Mouse (Mus musculus) forebrain, postnatal 0 days (tissue): Measurements from ENCODE around the gene Magohb. TPM values are rescaled to one million over a fixed set of nuclear protein-coding genes. Genes with fewer than 3 reads are reported as not detected.
A peak's percentile ranks its signal among the peaks of the same experiment; 100 is the strongest.

Source experiments
- ATAC-seq: fragments of 200-750 bp; cut with Nextera tagmentation; 2 replicates; pipeline ENCODE4 v1.8.0; 2017; ENCODE audit warnings: mild to moderate bottlenecking, moderate library complexity
- DNase-seq: peaks from one replicate; pipeline ENCODE4 v3.0.0-alpha.2; 2015
- H3K27ac ChIP-seq: fragments of 300-500 bp; sonication (generic); 2 replicates; pipeline ENCODE4 v1.5.1; 2014; ENCODE audit warnings: low read depth, mild to moderate bottlenecking, antibody characterized with exemption, low read length, moderate library complexity, mixed read lengths
- H3K27me3 ChIP-seq: fragments of 300-500 bp; sonication (generic); 2 replicates; pipeline ENCODE4 v1.6.1; 2014; ENCODE audit warnings: mild to moderate bottlenecking, low read length, mixed read lengths; ENCODE audit not compliant: insufficient read depth
- H3K36me3 ChIP-seq: fragments of 300-500 bp; sonication (generic); 2 replicates; pipeline ENCODE4 v1.6.1; 2014; ENCODE audit warnings: mild to moderate bottlenecking, moderate library complexity; ENCODE audit not compliant: insufficient read depth
- H3K4me1 ChIP-seq: fragments of 300-500 bp; sonication (generic); 2 replicates; pipeline ENCODE4 v1.6.1; 2014; ENCODE audit warnings: antibody characterized with exemption; ENCODE audit not compliant: insufficient read depth
- H3K4me2 ChIP-seq: fragments of 300-500 bp; sonication (generic); 2 replicates; pipeline ENCODE4 v1.6.1; 2014; ENCODE audit warnings: low read depth, mild to moderate bottlenecking, moderate library complexity
- H3K4me3 ChIP-seq: fragments of 300-500 bp; sonication (generic); 2 replicates; pipeline ENCODE4 v1.5.1; 2014; ENCODE audit warnings: low read depth, low read length, mixed read lengths
- H3K9ac ChIP-seq: fragments of 300-500 bp; sonication (generic); 2 replicates; pipeline ENCODE4 v1.6.1; 2014; ENCODE audit warnings: mild to moderate bottlenecking
- H3K9me3 ChIP-seq: fragments of 300-500 bp; sonication (generic); 2 replicates; pipeline ENCODE4 v1.6.1; 2016; ENCODE audit warnings: low read length
- CTCF ChIP-seq: sonication (generic); IDR thresholded peaks from 2 replicates; pipeline ENCODE4 v1.5.1; 2016; ENCODE audit warnings: antibody characterized with exemption, control low read depth, low read depth
- WGBS: fragments of 180-500 bp; shearing (Covaris S2); extraction: QIAGEN DNeasy Blood & Tissue Kit; methylation state at CpG from one replicate; pipeline ENCODE4 v1.1.7; 2014; 5-methylcytosine and 5-hydroxymethylcytosine counted together
- polyA plus RNA-seq: library from polyadenylated mRNA; unstranded; fragments of >200 nt; fragmentation: Nextera tagmentation; extraction: Ambion mirVana; gene quantifications from 2 replicates; pipeline ENCODE4 v1.2.1, GENCODE M21; 2015
- total RNA-seq: library from RNA; depleted of rRNA; stranded (reverse); fragments of >200 nt; gene quantifications from 2 replicates; pipeline ENCODE4 v1.2.3, GENCODE M21; 2014; rRNA removed

Gene Magohb
- total RNA-seq: 20.8 and 31.4 TPM in 2 replicates
- polyA plus RNA-seq: 41.7 and 48.2 TPM in 2 replicates

- H3K27me3 ChIP-seq: no peaks in the 10 kb centered on the region; the same call in 1 of the 2 replicates
- TF ChIP-seq CTCF: no peak
- peaks cover 10% of the 10 kb centered on the region; the same call in 1 of the 2 replicates for H3K4me1 ChIP-seq
- peak; percentile 93 for DNase-seq
- peak within 1 kb of the TSS; percentile 60 for H3K9ac ChIP-seq
- ATAC-seq: peak; percentile 90
- H3K36me3 ChIP-seq: peaks cover 2% of the 10 kb centered on the region; the same call in 1 of the 2 replicates
- no peaks in the 10 kb centered on the region for H3K9me3 ChIP-seq
- H3K4me3 ChIP-seq: peak within 1 kb of the TSS; percentile 49
- peak within 1 kb of the TSS; percentile 85 for H3K27ac ChIP-seq
- H3K4me2 ChIP-seq: peak within 1 kb of the TSS; percentile 55
- WGBS: 1% methylated on average over 51 of the region's 51 CpGs
Measured at GRCm38 (mm10) chr6:131292991-131293788, at the start of gene Magohb. Gene Magohb (minus strand): TSS chr6:131293244.

- H3K9me3 ChIP-seq: no peaks in the 10 kb centered on the region; the same call in 1 of the 2 replicates
- no peaks in the 10 kb centered on the region for H3K36me3 ChIP-seq
- H3K4me2 ChIP-seq: no peak overlapping the region
- no peak overlapping the region for H3K9ac ChIP-seq
- no peaks in the 10 kb centered on the region for H3K27me3 ChIP-seq
- no peak overlapping the region for H3K4me3 ChIP-seq
- DNase-seq: no peak
- no peak overlapping the region for H3K27ac ChIP-seq
- ATAC-seq: no peak
- WGBS: 79% methylated on average over 3 of the region's 3 CpGs
- no peaks in the 10 kb centered on the region for H3K4me1 ChIP-seq
- no peak for TF ChIP-seq CTCF
Measured at GRCm38 (mm10) chr6:131340082-131340481, 47.0 kb upstream of the Magohb start.

DNA sequence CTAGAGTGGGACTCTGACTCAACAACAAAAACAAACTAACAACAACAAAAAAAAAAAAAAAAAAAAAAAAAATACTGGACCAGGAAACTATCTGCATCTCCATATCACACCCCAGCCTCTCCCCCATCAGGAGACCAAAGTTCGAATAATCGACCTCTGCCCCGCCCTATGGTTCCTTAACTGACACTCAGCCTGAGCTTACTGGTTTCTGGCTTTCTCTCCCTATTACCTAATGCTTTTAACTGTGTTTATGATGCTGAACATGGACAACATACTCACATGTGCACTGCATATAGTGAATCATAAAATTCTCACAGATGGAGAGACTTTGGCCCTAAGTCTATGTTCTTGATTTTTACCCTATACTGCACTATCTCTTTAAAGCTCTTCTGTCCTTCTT is 46.3 kb upstream of the Magohb start:
- H3K9ac ChIP-seq: no peak overlapping the region
- H3K9me3 ChIP-seq: no peaks in the 10 kb centered on the region; the same call in 1 of the 2 replicates
- no peaks in the 10 kb centered on the region for H3K36me3 ChIP-seq
- DNase-seq (no peak), ATAC-seq (no peak)
- H3K4me2 ChIP-seq: no peak overlapping the region
- H3K27me3 ChIP-seq: no peaks in the 10 kb centered on the region
- H3K4me3 ChIP-seq: no peak overlapping the region
- no peak for TF ChIP-seq CTCF
- WGBS: 83% methylated on average over 3 of the region's 3 CpGs
- H3K4me1 ChIP-seq: no peaks in the 10 kb centered on the region
- no peak overlapping the region for H3K27ac ChIP-seq

DNA sequence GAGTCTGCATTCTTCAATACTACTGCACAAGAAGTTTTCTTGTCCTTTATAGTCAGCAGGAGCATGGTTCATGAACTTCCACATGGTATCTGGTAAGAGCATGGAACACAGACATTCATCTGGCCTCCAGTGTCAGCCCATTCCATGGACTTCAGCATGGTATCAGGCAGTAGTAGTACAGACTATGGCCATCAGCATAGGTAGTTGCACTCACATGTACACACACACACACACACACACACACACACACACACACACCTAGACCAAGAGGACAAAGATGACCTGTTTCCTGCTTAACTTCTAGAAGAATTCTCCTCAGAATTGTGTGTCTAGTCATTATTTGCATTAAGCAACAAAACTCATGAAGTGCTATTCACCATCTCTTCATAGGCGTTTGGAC is 45.7 kb upstream of the Magohb start:
- Histone ChIP-seq H3K36me3 (no peaks in the 10 kb centered on the region), H3K4me1 (no peaks in the 10 kb centered on the region), H3K9me3 (no peaks in the 10 kb centered on the region; the same call in 1 of the 2 replicates), H3K27me3 (no peaks in the 10 kb centered on the region), H3K4me3 (no peak overlapping the region), H3K27ac (no peak overlapping the region), H3K9ac (no peak overlapping the region), H3K4me2 (no peak overlapping the region)
- TF ChIP-seq CTCF: no peak
- 72% methylated on average over 1 of the region's 1 CpGs for WGBS
- DNase-seq (no peak), ATAC-seq (no peak)

DNA sequence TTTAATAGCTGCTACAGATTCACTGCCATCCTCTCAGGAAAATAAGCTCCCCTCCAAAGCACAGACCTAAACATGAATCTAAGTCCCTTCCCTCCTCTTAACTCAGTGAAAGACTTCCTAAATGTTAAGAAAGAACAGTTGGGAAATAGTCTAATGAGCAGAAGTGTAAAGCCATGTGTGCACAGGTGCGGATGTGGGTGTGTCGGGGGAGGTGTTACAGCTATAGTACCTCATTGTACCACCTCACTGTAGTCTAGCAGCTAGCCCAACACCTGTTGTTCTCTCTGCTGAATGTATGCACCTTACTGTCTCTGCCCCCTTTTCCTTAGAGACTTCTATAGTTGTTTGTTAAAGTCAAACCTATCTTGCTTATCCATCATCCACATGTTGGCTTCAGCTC is 34.0 kb upstream of the Magohb start:
- Histone ChIP-seq H3K9ac (no peak overlapping the region), H3K4me2 (no peak overlapping the region), H3K27ac (no peak overlapping the region), H3K4me3 (no peak overlapping the region), H3K27me3 (no peaks in the 10 kb centered on the region), H3K36me3 (no peaks in the 10 kb centered on the region), H3K9me3 (no peaks in the 10 kb centered on the region), H3K4me1 (no peaks in the 10 kb centered on the region)
- no peak for DNase-seq
- no peak for TF ChIP-seq CTCF
- no peak for ATAC-seq
- 94% methylated on average over 2 of the region's 2 CpGs for whole genome bisulfite sequencing

- H3K4me2 ChIP-seq: no peak overlapping the region
- ATAC-seq: no peak
- no peak overlapping the region for H3K27ac ChIP-seq
- H3K4me3 ChIP-seq: no peak overlapping the region
- no peak for TF ChIP-seq CTCF
- H3K4me1 ChIP-seq: no peaks in the 10 kb centered on the region
- H3K27me3 ChIP-seq: no peaks in the 10 kb centered on the region
- no peak overlapping the region for H3K9ac ChIP-seq
- H3K36me3 ChIP-seq: no peaks in the 10 kb centered on the region
- DNase-seq: no peak
- H3K9me3 ChIP-seq: no peaks in the 10 kb centered on the region
- 74% methylated on average over 3 of the region's 3 CpGs for whole genome bisulfite sequencing
Measured at GRCm38 (mm10) chr6:131321854-131322639, 29.0 kb upstream of the Magohb start.
